Mouse (Mus musculus): ENCODE measurements around the gene Wwp2.

GRCm38 (mm10) chr8:107545621-107546152 lies 109.5 kb downstream of the Wwp2 start:
- TF ChIP-seq EP300 (optimal IDR thresholded peaks at IDR 0.05) (no peak), CTCF (IDR thresholded peaks at IDR 0.05; ENCODE audit: low read depth) (no peak)

Measured in stomach, postnatal 0 days (tissue).